Mouse (Mus musculus) limb, embryonic 11.5 days (tissue): ENCODE measurements around the gene Panx1. TPM values are rescaled to one million over a fixed set of nuclear protein-coding genes. Genes with fewer than 3 reads are reported as not detected.

Experiments
- ATAC-seq: fragments of 200-750 bp; cut with Nextera tagmentation; 2 replicates; pipeline ENCODE4 v1.8.0; 2017; ENCODE audit warnings: low read depth; ENCODE audit not compliant: insufficient number of reproducible peaks, low FRiP score, low TSS enrichment
- DNase-seq: peaks from one replicate; pipeline ENCODE4 v3.0.0-alpha.2; 2015; ENCODE audit warnings: low spot score
- H3K27ac ChIP-seq: fragments of 300-500 bp; sonication (generic); replicated peaks from 2 replicates; pipeline ENCODE4 v1.5.1; 2014; ENCODE audit warnings: low read depth, mild to moderate bottlenecking, low read length
- H3K27me3 ChIP-seq: fragments of 300-500 bp; sonication (generic); 2 replicates; pipeline ENCODE4 v1.6.1; 2014; ENCODE audit warnings: mild to moderate bottlenecking, low read length, mixed read lengths; ENCODE audit not compliant: control insufficient read depth, insufficient read depth
- H3K36me3 ChIP-seq: fragments of 300-500 bp; sonication (generic); 2 replicates; pipeline ENCODE4 v1.6.1; 2014; ENCODE audit warnings: mild to moderate bottlenecking, low read length, moderate library complexity, mixed read lengths; ENCODE audit not compliant: control insufficient read depth, insufficient read depth
- H3K4me1 ChIP-seq: fragments of 300-500 bp; sonication (generic); 2 replicates; pipeline ENCODE4 v1.6.1; 2014; ENCODE audit warnings: low read length, mixed read lengths; ENCODE audit not compliant: control insufficient read depth, insufficient read depth
- H3K4me2 ChIP-seq: fragments of 300-500 bp; sonication (generic); 2 replicates; pipeline ENCODE4 v1.6.1; 2014; ENCODE audit warnings: low read depth, mild to moderate bottlenecking, moderate library complexity; ENCODE audit not compliant: severe bottlenecking
- H3K4me3 ChIP-seq: fragments of 300-500 bp; sonication (generic); 2 replicates; pipeline ENCODE4 v1.5.1; 2014; ENCODE audit warnings: low read depth, low read length
- H3K9ac ChIP-seq: fragments of 300-500 bp; sonication (generic); 2 replicates; pipeline ENCODE4 v1.6.1; 2014; ENCODE audit warnings: mild to moderate bottlenecking, low read length
- H3K9me3 ChIP-seq: fragments of 300-500 bp; sonication (generic); 2 replicates; pipeline ENCODE4 v1.6.1; 2016; ENCODE audit warnings: low read length; ENCODE audit not compliant: control insufficient read depth
- WGBS: fragments of 180-500 bp; shearing (Covaris S2); extraction: QIAGEN DNeasy Blood & Tissue Kit; methylation state at CpG from one replicate; pipeline ENCODE4 v1.1.7; 2014; 5-methylcytosine and 5-hydroxymethylcytosine counted together
- polyA plus RNA-seq: library from polyadenylated mRNA; unstranded; fragments of >200 nt; fragmentation: Nextera tagmentation; extraction: Ambion mirVana; gene quantifications from 2 replicates; pipeline ENCODE4 v1.2.1, GENCODE M21; 2014

Gene Panx1
- polyA plus RNA-seq, 1 experiment from 2014 or later = 79.6 TPM

DNA sequence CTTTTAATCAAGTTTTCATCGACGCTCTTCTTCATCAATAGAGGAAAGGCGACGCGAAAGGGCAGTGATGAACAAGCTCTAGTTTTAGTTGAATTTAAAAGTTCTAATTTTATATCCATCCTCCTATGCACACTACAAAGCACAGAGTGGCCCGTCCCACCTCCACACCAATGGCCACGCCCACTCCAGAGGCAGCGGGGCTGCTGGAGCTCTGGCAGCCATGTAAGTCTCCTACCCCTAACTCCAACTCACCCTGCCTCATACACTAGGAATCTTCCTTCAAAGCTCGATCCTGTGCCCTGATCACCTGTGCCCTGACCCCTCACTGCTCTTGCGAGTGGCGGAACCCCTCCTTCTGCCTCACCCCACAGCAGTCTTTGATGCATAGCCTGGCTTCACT is 3.7 kb downstream of the Panx1 start:
- no peak for ATAC-seq
- 88% methylated on average over 11 of the region's 11 CpGs for WGBS
- H3K27ac ChIP-seq = no peak overlapping the region

DNA sequence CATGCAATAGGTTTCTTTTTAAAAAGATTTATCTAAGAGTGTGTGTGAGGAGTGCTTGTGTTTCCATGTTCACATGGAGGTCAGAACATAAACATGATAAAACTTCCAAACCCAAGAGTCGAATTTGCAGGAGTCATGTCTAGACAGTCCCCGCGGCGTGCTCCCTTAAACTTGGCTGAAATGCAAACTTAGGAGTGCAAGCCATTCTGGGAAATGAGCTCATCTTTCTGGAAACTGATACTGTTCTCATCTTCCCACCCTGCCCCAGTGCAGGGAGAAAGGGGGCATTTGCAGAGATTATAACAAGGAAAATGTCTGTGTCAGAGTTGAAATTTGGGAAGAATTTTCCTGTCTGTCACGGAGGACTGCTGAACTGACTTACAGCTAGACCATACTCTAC is 5.4 kb downstream of the Panx1 start:
- Histone ChIP-seq H3K36me3 (no peaks in the 10 kb centered on the region), H3K4me1 (0 out of 2 replicates have a peak, but pooled peaks cover 6% of the 10 kb centered on the region), H3K27me3 (no peaks in the 10 kb centered on the region), H3K27ac (no peak overlapping the region), H3K9ac (no peak overlapping the region), H3K4me3 (no peak overlapping the region), H3K4me2 (no peak overlapping the region), H3K9me3 (no peaks in the 10 kb centered on the region; the same call in 1 of the 2 replicates)
- DNase-seq (no peak), ATAC-seq (no peak)
- WGBS = 95% methylated on average over 5 of the region's 5 CpGs

More for the DNA sequence above, 3.7 kb downstream of the Panx1 start:
- H3K4me3 ChIP-seq = no peak overlapping the region
- H3K9ac ChIP-seq = no peak overlapping the region
- H3K9me3 ChIP-seq = no peaks in the 10 kb centered on the region; the same call in 1 of the 2 replicates
- DNase-seq = no peak
- H3K4me1 ChIP-seq = 0 out of 2 replicates have a peak, but pooled peaks cover 6% of the 10 kb centered on the region
- no peaks in the 10 kb centered on the region for H3K36me3 ChIP-seq
- no peak overlapping the region for H3K4me2 ChIP-seq
- H3K27me3 ChIP-seq = no peaks in the 10 kb centered on the region

DNA sequence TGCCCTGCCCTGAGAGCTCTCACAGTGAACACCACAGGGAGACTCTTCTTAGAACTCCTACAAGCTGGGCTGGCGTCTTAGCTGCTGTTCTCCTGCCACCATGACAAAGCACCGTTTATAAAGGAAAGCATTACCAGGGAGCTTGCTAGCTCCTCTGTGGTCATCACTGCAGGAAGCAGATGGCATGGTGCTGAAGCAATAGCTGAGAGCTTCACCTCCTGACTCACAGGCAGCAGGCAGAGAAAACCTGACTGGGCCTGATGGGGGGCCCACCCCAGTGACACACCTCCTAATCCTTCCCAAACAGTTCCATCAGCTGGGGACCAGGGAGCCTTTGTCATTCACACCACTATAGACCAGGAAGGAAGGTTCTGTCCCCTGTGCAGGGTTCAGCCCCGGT is 7.6 kb downstream of the Panx1 start:
- H3K36me3 ChIP-seq = no peaks in the 10 kb centered on the region
- H3K9ac ChIP-seq = no peak overlapping the region
- no peaks in the 10 kb centered on the region; the same call in 1 of the 2 replicates for H3K9me3 ChIP-seq
- H3K27me3 ChIP-seq = no peaks in the 10 kb centered on the region
- ATAC-seq = no peak
- no peak overlapping the region for H3K27ac ChIP-seq
- H3K4me1 ChIP-seq = no peaks in the 10 kb centered on the region
- DNase-seq = no peak
- WGBS = 73% methylated on average over 3 of the region's 3 CpGs
- H3K4me2 ChIP-seq = no peak overlapping the region
- no peak overlapping the region for H3K4me3 ChIP-seq

DNA sequence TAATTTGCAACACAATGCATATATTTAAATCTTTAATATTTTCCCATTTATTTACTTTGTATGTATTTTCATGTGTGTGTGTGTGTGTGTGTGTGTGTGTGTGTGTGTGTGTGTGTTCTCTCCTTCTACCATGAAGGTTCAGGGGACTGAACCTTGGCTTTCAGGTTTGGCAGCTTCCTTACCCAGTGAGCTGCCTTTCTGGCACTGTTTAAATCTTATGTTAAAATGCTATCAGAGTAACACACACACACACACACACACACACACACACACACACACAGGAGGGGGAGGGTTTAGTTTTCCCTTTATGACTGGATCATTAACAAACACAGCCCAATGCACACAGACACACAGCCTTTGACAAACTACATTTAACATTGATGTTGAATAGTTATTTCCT is 8.0 kb downstream of the Panx1 start:
- H3K4me2 ChIP-seq = no peak overlapping the region
- no peak for DNase-seq
- ATAC-seq = no peak
- H3K27ac ChIP-seq = no peak overlapping the region
- H3K36me3 ChIP-seq = no peaks in the 10 kb centered on the region
- no peaks in the 10 kb centered on the region for H3K4me1 ChIP-seq
- no peak overlapping the region for H3K9ac ChIP-seq
- H3K9me3 ChIP-seq = no peaks in the 10 kb centered on the region; the same call in 1 of the 2 replicates
- no peak overlapping the region for H3K4me3 ChIP-seq
- H3K27me3 ChIP-seq = no peaks in the 10 kb centered on the region

DNA sequence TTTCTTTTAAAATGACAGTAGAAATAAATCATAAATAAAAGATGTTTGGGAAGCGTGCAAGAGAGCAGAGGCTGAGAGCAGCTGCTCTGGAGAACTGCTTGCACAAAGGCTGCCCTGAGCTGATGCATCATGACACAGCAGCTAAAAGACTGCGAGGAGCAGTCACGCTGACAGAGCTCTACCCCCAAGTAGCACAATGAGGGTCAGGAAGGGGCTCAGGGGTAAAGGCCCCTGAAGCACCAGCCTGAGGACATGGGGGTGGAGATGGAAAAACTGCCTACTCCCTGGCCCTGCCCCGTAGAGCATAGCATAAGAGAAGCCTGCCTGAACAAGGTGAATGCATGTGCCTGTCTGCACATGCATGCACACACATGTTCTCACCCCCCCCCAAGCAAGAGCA is 8.5 kb downstream of the Panx1 start:
- ATAC-seq = no peak
- DNase-seq = no peak

DNA sequence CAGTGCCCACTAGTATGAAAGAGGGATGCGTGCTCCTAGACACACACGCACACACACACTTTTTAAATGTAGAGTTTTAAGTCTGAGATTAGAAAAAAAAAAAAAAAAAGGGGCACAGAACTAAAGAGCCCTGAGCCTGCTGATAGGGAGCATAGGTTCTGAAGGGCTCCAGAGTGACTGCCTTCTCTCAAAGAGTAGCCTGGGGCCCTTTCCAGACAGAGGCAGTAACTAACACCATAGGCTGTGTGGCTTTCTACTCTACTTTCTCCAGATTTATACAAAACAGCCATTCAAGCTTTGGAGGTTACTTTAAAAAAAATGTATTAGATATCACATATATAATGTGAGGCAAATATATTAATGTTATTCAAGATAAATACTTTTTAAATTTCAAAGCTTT is 8.9 kb downstream of the Panx1 start:
- no peaks in the 10 kb centered on the region; the same call in 1 of the 2 replicates for H3K9me3 ChIP-seq
- no peak overlapping the region for H3K27ac ChIP-seq
- no peaks in the 10 kb centered on the region for H3K4me1 ChIP-seq
- H3K27me3 ChIP-seq = no peaks in the 10 kb centered on the region
- no peak overlapping the region for H3K4me2 ChIP-seq
- no peaks in the 10 kb centered on the region for H3K36me3 ChIP-seq
- no peak overlapping the region for H3K4me3 ChIP-seq
- ATAC-seq (no peak), DNase-seq (no peak)
- H3K9ac ChIP-seq = no peak overlapping the region
- WGBS = 98% methylated on average over 2 of the region's 2 CpGs

More for the DNA sequence above, 8.5 kb downstream of the Panx1 start:
- Histone ChIP-seq H3K9me3 (no peaks in the 10 kb centered on the region; the same call in 1 of the 2 replicates), H3K27me3 (no peaks in the 10 kb centered on the region), H3K4me1 (no peaks in the 10 kb centered on the region), H3K36me3 (no peaks in the 10 kb centered on the region), H3K4me2 (no peak overlapping the region), H3K9ac (no peak overlapping the region), H3K27ac (no peak overlapping the region), H3K4me3 (no peak overlapping the region)
- WGBS = 71% methylated on average over 4 of the region's 4 CpGs

DNA sequence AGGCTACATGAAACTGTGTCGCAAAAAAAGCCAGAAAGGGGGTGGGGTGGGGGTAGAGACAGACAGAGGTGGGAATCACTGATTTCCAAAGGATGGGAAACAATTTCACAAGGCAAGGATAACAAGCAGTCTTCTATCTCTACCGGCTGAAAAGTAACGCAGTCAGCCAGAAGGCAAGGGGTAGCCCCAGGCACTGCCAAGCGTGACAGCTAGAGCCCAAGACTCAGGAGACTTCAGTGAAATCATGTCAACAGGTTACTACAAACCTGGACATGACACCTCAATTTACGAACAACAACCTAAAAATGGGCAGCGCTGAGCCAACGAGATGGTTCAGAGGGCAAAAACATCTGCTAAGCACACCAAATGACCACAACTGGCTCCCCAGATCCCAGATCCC is 9.3 kb downstream of the Panx1 start:
- no peak for ATAC-seq
- WGBS = 95% methylated on average over 7 of the region's 7 CpGs
- Histone ChIP-seq H3K4me3 (no peak overlapping the region), H3K9me3 (no peaks in the 10 kb centered on the region; the same call in 1 of the 2 replicates), H3K27ac (no peak overlapping the region), H3K9ac (no peak overlapping the region), H3K27me3 (no peaks in the 10 kb centered on the region), H3K36me3 (no peaks in the 10 kb centered on the region), H3K4me2 (no peak overlapping the region), H3K4me1 (no peaks in the 10 kb centered on the region)
- no peak for DNase-seq

DNA sequence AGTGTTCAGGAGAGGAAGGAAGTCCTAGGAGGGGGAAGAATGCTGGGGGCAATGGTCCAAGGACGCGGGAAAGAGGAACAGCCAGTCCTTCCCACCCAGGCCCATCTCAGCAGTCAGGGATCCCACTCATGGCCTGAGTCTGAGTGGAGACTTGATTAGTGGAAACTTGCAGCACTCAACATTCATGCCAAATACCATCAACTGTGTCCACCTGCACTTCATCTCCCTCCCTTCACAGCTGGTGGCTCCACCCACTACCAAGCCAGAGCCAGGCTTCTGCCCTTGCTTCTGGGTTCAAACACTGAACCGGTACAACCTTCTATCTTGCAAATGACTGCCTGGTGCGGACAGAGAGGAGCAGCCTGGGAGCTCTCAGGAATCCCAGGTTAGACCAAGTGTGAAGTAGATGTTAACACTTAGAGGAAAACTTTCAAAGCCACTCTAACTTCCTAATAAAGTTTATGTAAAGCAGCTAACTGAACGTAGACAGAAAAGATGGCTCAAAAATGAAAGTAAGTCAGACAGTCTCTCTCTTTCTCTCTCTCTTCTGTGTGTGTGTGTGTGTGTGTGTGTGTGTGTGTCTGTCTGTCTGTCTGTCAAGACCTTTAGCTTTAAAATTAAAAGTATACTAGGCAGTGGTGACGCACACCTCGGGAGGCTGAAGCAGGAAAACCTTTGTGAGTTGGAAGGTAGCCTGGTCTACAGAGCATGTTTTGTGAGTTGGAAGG is 10.6 kb downstream of the Panx1 start:
- Histone ChIP-seq H3K4me1 (no peaks in the 10 kb centered on the region), H3K27ac (no peak overlapping the region), H3K4me3 (no peak overlapping the region), H3K9ac (no peak overlapping the region), H3K9me3 (no peaks in the 10 kb centered on the region; the same call in 1 of the 2 replicates), H3K4me2 (no peak overlapping the region), H3K27me3 (no peaks in the 10 kb centered on the region), H3K36me3 (no peaks in the 10 kb centered on the region)
- DNase-seq (no peak), ATAC-seq (no peak)
- 87% methylated on average over 7 of the region's 7 CpGs for WGBS
